In genomic region chr1:89938884-89939595, GRCm38 (mm10) we compare ENCODE assay signal across 13 mouse cellular contexts. TPM values are rescaled to one million over a fixed set of nuclear protein-coding genes. Genes with fewer than 3 reads are reported as not detected.
A peak's percentile ranks its signal among the peaks of the same experiment; 100 is the strongest.
DNase-seq lines count a peak whose midpoint lies in the region; ATAC-seq and TF ChIP-seq lines count a peak whose summit lies in the region.
"Had no signal": no experiment of that assay in that cellular context is flagged by ENCODE, and none has a peak within 500 bp of the region (broad histone marks: within the 10 kb centered on the region; RNA-seq: fewer than 3 reads in every experiment).

No protein-coding gene starts in this region.

- H3K9ac ChIP-seq in kidney, postnatal 0 days (ENCODE audit: low read depth, low read length) = no peak overlapping the region
- H3K9ac ChIP-seq in ES-Bruce4 (ENCODE audit: low read depth, poor library complexity, severe bottlenecking) = peak overlapping the region; percentile 3; the same call in 1 of the 2 replicates
- H3K9ac ChIP-seq: hindbrain, embryonic 15.5 days had no signal

- TF ChIP-seq EP300 in ES-Bruce4 (IDR thresholded peaks at IDR 0.05; ENCODE audit: insufficient read depth, low read depth, low read length) = no peak

- no peak for DNase-seq in kidney, postnatal 0 days (ENCODE audit: low spot score)
- no peak for DNase-seq in kidney, postnatal 25 days
- peak; percentile 84 for DNase-seq in 416B (ENCODE audit: low read depth)
- no peak for DNase-seq in kidney, adult 8-10 months
- DNase-seq: lung, postnatal 4 days had no signal

- H3K27me3 ChIP-seq in kidney, postnatal 0 days (ENCODE audit: insufficient read depth, low read length) = peaks cover 82% of the 10 kb centered on the region
- no peaks in the 10 kb centered on the region for H3K27me3 ChIP-seq in ES-Bruce4 (ENCODE audit: control insufficient read depth, insufficient read depth, low read length, poor library complexity, severe bottlenecking)

- no peak overlapping the region for H3K27ac ChIP-seq in kidney, postnatal 0 days
- H3K27ac ChIP-seq in ES-Bruce4 (ENCODE audit: insufficient read depth, low read length) = no peak overlapping the region
- H3K27ac ChIP-seq: hindbrain, embryonic 15.5 days; limb, embryonic 10.5 days had no signal

- no peaks in the 10 kb centered on the region for H3K9me3 ChIP-seq in kidney, postnatal 0 days (replicated peaks; ENCODE audit: low read length)
- no peaks in the 10 kb centered on the region for H3K9me3 ChIP-seq in ES-Bruce4 (replicated peaks; ENCODE audit: control insufficient read depth, insufficient read depth, low read length, poor library complexity, severe bottlenecking)
- H3K9me3 ChIP-seq: hindbrain, embryonic 15.5 days; limb, embryonic 10.5 days had no signal

- TF ChIP-seq POLR2A in ES-Bruce4 (IDR thresholded peaks at IDR 0.05; ENCODE audit: insufficient read depth, low read length) = no peak

- ATAC-seq in kidney, postnatal 0 days (replicated peaks; ENCODE audit: low FRiP score, low read depth) = no peak
- peak; percentile 54 for ATAC-seq in granulocyte monocyte progenitor cell, adult 5-6 weeks (replicated peaks; ENCODE audit: poor library complexity, severe bottlenecking)
- no peak for ATAC-seq in inflammation-experienced regulatory T-cells, adult 6 months

- no peak overlapping the region for H3K4me3 ChIP-seq in kidney, postnatal 0 days (replicated peaks; ENCODE audit: low read depth, low read length)
- H3K4me3 ChIP-seq in ES-Bruce4 (ENCODE audit: low read depth, low read length) = no peak overlapping the region
- H3K4me3 ChIP-seq: hindbrain, embryonic 15.5 days had no signal

- TF ChIP-seq CTCF in kidney, postnatal 0 days (IDR thresholded peaks at IDR 0.05; ENCODE audit: low read depth) = peak; percentile 48
- peak; percentile 73 for TF ChIP-seq CTCF in ES-Bruce4 (IDR thresholded peaks at IDR 0.05; ENCODE audit: low read depth, low read length)

- no peak overlapping the region for H3K4me2 ChIP-seq in kidney, postnatal 0 days (ENCODE audit: low read length)

- no peaks in the 10 kb centered on the region for H3K36me3 ChIP-seq in kidney, postnatal 0 days (ENCODE audit: insufficient read depth, low read length)
- H3K36me3 ChIP-seq in ES-Bruce4 (ENCODE audit: control insufficient read depth, insufficient read depth, low read length, poor library complexity, severe bottlenecking) = no peaks in the 10 kb centered on the region
- H3K36me3 ChIP-seq: G1E; hindbrain, embryonic 15.5 days; limb, embryonic 10.5 days had no signal

- H3K4me1 ChIP-seq in kidney, postnatal 0 days (replicated peaks; ENCODE audit: insufficient read depth, low read length) = peaks cover 4% of the 10 kb centered on the region; the same call in 1 of the 2 replicates
- peaks cover 5% of the 10 kb centered on the region for H3K4me1 ChIP-seq in ES-Bruce4 (ENCODE audit: control insufficient read depth, insufficient read depth, low read length)

- WGBS in kidney, postnatal 0 days = 37% methylated on average over 16 of the region's 16 CpGs

RNA-seq across cellular contexts. Expression of gene Gbx2, which starts 8.1 kb away (rescaled TPM):
- polyA plus RNA-seq in kidney, postnatal 0 days (2015; fragmentation: Nextera tagmentation; extraction: Ambion mirVana) = not detected in 2 replicates
- 5.7 and 7.1 TPM in 2 replicates for polyA plus RNA-seq in ES-Bruce4 (2011; ENCODE audit: insufficient read depth, insufficient read length, low read depth, missing spikeins)
- 1.2 TPM in 1 of 2 replicates, not detected in the other for total RNA-seq in granulocyte monocyte progenitor cell, adult 5-6 weeks (2014; fragmentation: Nextera tagmentation)
- 0.47 and 2.7 TPM in 2 replicates for total RNA-seq in granulocyte monocyte progenitor cell, adult 5-6 weeks (2017)
- not detected for polyA plus RNA-seq in inflammation-experienced regulatory T-cells, adult 6 months (2017; shearing (Covaris generic))
- total RNA-seq: adrenal gland, adult 18-20 months had no signal
- polyA plus RNA-seq: G1E; stomach, embryonic 14.5 days had no signal
